Mouse (Mus musculus) liver, adult 2 months (tissue): ENCODE measurements around the gene Adamtsl2.

Experiments
- CTCF ChIP-seq: fragments of 200-500 bp; IDR thresholded peaks from 2 replicates; pipeline ENCODE4 v1.5.1; 2011; ENCODE audit warnings: low read depth, low read length, control low read depth
- POLR2A ChIP-seq: fragments of 200-500 bp; IDR thresholded peaks from 2 replicates; pipeline ENCODE4 v1.6.1; 2011; ENCODE audit warnings: low read length, control low read depth; ENCODE audit not compliant: insufficient read depth; ENCODE audit errors: extremely low read depth

DNA sequence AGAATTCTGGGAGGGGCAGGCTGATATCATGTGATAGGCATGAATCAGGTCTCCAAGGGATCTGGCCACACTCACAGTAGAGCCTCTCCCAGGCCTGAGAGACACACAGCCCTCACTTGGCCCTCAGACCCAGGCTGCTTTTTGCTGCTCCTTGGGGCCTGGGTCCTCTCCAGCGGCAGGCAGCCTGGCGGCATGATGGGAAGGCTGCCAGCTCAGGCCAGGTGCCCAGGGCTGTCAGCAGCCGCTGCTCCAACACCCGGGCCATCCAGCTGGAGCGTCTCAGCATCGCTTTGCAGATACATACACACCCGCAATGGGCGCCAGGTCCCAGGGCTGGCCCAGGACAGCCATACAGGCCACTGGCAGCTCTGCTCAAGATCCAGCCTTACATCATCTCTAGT, 41.1 kb downstream of the Adamtsl2 start:
- TF ChIP-seq CTCF: no peak
- TF ChIP-seq POLR2A: no peak
